In the genomic region with DNA sequence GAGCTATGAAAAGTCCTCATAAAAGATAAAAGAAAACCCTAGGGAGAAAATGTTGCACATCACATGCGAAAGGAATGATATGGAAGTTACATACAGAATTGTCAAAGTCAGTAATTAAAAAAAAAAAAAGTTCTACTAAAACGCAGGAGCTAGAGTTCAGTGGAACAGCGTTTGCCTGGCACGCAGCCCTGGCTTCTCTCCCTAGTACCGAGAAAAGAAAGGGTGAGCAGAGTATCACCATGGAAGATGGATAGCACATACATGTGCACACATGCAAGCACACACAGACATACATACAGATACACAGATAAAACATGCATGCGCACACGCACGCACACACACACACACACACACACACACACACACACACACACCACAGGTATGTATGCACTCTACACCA, we compare ENCODE assay signal across 21 mouse cellular contexts.
A peak's percentile ranks its signal among the peaks of the same experiment; 100 is the strongest.
DNase-seq lines count a peak whose midpoint lies in the region; ATAC-seq and TF ChIP-seq lines count a peak whose summit lies in the region.
"Had no signal": no experiment of that assay in that cellular context is flagged by ENCODE, and none has a peak within 500 bp of the region (broad histone marks: within the 10 kb centered on the region; RNA-seq: fewer than 3 reads in every experiment).

No protein-coding gene starts in this region.

- H3K79me2 ChIP-seq in heart, adult 2 months (replicated peaks; ENCODE audit: control insufficient read depth, insufficient read depth, low read length): no peaks in the 10 kb centered on the region

- DNase-seq in heart, embryonic 10.5 days (ENCODE audit: low spot score): peak; percentile 13
- DNase-seq in heart, adult 2 months: no peak
- peak; percentile 7 for DNase-seq in intestine, embryonic 14.5 days (ENCODE audit: low spot score)
- peak; percentile 4 for DNase-seq in stomach, postnatal 0 days (ENCODE audit: low spot score)
- DNase-seq in spleen, adult 12 weeks (ENCODE audit: low spot score): no peak
- DNase-seq: adrenal gland, adult 2 months; adrenal gland, postnatal 14 days; cerebellum, adult 11 months; cerebellum, adult 8-10 months; gastrocnemius, postnatal 10 days; gastrocnemius, postnatal 36 days had no signal

- no peaks in the 10 kb centered on the region for H3K4me1 ChIP-seq in heart, embryonic 10.5 days
- H3K4me1 ChIP-seq in heart, adult 2 months (ENCODE audit: control insufficient read depth, insufficient read depth, low read length): no peaks in the 10 kb centered on the region
- H3K4me1 ChIP-seq in intestine, embryonic 14.5 days (replicated peaks; ENCODE audit: control insufficient read depth, insufficient read depth, low read length): no peaks in the 10 kb centered on the region
- H3K4me1 ChIP-seq in intestine, embryonic 16.5 days (ENCODE audit: control insufficient read depth, insufficient read depth, low read length): no peaks in the 10 kb centered on the region
- H3K4me1 ChIP-seq in stomach, postnatal 0 days (replicated peaks; ENCODE audit: control insufficient read depth, insufficient read depth): no peaks in the 10 kb centered on the region
- H3K4me1 ChIP-seq: forebrain, embryonic 10.5 days; forebrain, embryonic 13.5 days; hindbrain, embryonic 10.5 days; hindbrain, embryonic 13.5 days had no signal

- no peak overlapping the region for H3K4me3 ChIP-seq in heart, embryonic 10.5 days
- no peak overlapping the region for H3K4me3 ChIP-seq in heart, adult 2 months
- no peak overlapping the region for H3K4me3 ChIP-seq in intestine, embryonic 14.5 days (ENCODE audit: low read depth, low read length)
- no peak overlapping the region for H3K4me3 ChIP-seq in intestine, embryonic 16.5 days (ENCODE audit: low read length)
- H3K4me3 ChIP-seq in stomach, postnatal 0 days (ENCODE audit: low read depth, low read length): no peak overlapping the region
- H3K4me3 ChIP-seq: forebrain, embryonic 10.5 days; forebrain, embryonic 13.5 days; heart, embryonic 13.5 days; hindbrain, embryonic 10.5 days; hindbrain, embryonic 13.5 days had no signal

- H3K27ac ChIP-seq in heart, embryonic 10.5 days: no peak overlapping the region
- no peak overlapping the region; the same call in 1 of the 2 replicates for H3K27ac ChIP-seq in heart, adult 2 months
- H3K27ac ChIP-seq in intestine, embryonic 14.5 days (ENCODE audit: low read depth): no peak overlapping the region
- H3K27ac ChIP-seq in intestine, embryonic 16.5 days (ENCODE audit: low read length): no peak overlapping the region
- no peak overlapping the region for H3K27ac ChIP-seq in stomach, postnatal 0 days (replicated peaks)
- H3K27ac ChIP-seq: forebrain, embryonic 10.5 days; forebrain, embryonic 13.5 days; heart, embryonic 13.5 days; hindbrain, embryonic 10.5 days; hindbrain, embryonic 13.5 days had no signal

- TF ChIP-seq CTCF in heart, adult 2 months (IDR thresholded peaks at IDR 0.05): no peak
- no peak for TF ChIP-seq CTCF in stomach, postnatal 0 days (IDR thresholded peaks at IDR 0.05; ENCODE audit: low read depth)

- intact Hi-C loops in heart, adult 2 months (cut with DNase I): no loop called here

- no peaks in the 10 kb centered on the region for H3K9me3 ChIP-seq in heart, embryonic 10.5 days
- no peaks in the 10 kb centered on the region; the same call in 1 of the 2 replicates for H3K9me3 ChIP-seq in intestine, embryonic 14.5 days (ENCODE audit: control insufficient read depth, low read length)
- no peaks in the 10 kb centered on the region for H3K9me3 ChIP-seq in intestine, embryonic 16.5 days (ENCODE audit: control insufficient read depth, low read length)
- no peaks in the 10 kb centered on the region for H3K9me3 ChIP-seq in stomach, postnatal 0 days (ENCODE audit: control insufficient read depth, low read length)
- H3K9me3 ChIP-seq: forebrain, embryonic 10.5 days; forebrain, embryonic 13.5 days; heart, embryonic 13.5 days had no signal

- no peaks in the 10 kb centered on the region for H3K27me3 ChIP-seq in heart, embryonic 10.5 days (ENCODE audit: insufficient read depth, poor library complexity, severe bottlenecking)
- H3K27me3 ChIP-seq in heart, adult 2 months (ENCODE audit: control insufficient read depth, insufficient read depth, low read length): no peaks in the 10 kb centered on the region
- H3K27me3 ChIP-seq in intestine, embryonic 14.5 days (replicated peaks; ENCODE audit: control insufficient read depth, insufficient read depth, low read length): no peaks in the 10 kb centered on the region
- H3K27me3 ChIP-seq in intestine, embryonic 16.5 days (replicated peaks; ENCODE audit: control insufficient read depth, insufficient read depth, low read length): no peaks in the 10 kb centered on the region
- H3K27me3 ChIP-seq in stomach, postnatal 0 days (ENCODE audit: control insufficient read depth, insufficient read depth, low read length): no peaks in the 10 kb centered on the region
- H3K27me3 ChIP-seq: forebrain, embryonic 13.5 days; heart, embryonic 13.5 days; hindbrain, embryonic 13.5 days had no signal

- no peak overlapping the region for H3K9ac ChIP-seq in heart, adult 2 months (ENCODE audit: low read depth, low read length)
- H3K9ac ChIP-seq in intestine, embryonic 14.5 days (ENCODE audit: low read length): no peak overlapping the region
- no peak overlapping the region for H3K9ac ChIP-seq in intestine, embryonic 16.5 days (ENCODE audit: low read depth, low read length)
- H3K9ac ChIP-seq in stomach, postnatal 0 days (ENCODE audit: low read length): no peak overlapping the region
- H3K9ac ChIP-seq: forebrain, embryonic 13.5 days; heart, embryonic 13.5 days; hindbrain, embryonic 13.5 days had no signal

- WGBS in heart, embryonic 10.5 days: 83% methylated on average over 8 of the region's 8 CpGs
- 71% methylated on average over 8 of the region's 8 CpGs for WGBS in heart, adult 2 months
- 91% methylated on average over 8 of the region's 8 CpGs for WGBS in intestine, embryonic 14.5 days
- WGBS in intestine, embryonic 16.5 days: 87% methylated on average over 8 of the region's 8 CpGs
- 77% methylated on average over 8 of the region's 8 CpGs for WGBS in stomach, postnatal 0 days

- no peak for TF ChIP-seq EP300 in heart, adult 2 months (IDR thresholded peaks at IDR 0.05; ENCODE audit: insufficient read depth, low read depth, low read length)
- no peak for TF ChIP-seq EP300 in stomach, postnatal 0 days (optimal IDR thresholded peaks at IDR 0.05)

- no peak overlapping the region for H3K4me2 ChIP-seq in intestine, embryonic 14.5 days (ENCODE audit: low read length)
- no peak overlapping the region for H3K4me2 ChIP-seq in intestine, embryonic 16.5 days (ENCODE audit: low read depth, low read length)
- no peak overlapping the region for H3K4me2 ChIP-seq in stomach, postnatal 0 days (replicated peaks; ENCODE audit: low read depth)
- H3K4me2 ChIP-seq: forebrain, embryonic 13.5 days; heart, embryonic 13.5 days; hindbrain, embryonic 13.5 days had no signal

- no peak for ATAC-seq in intestine, embryonic 14.5 days (replicated peaks; ENCODE audit: low FRiP score, low TSS enrichment, low read depth)
- no peak for ATAC-seq in intestine, embryonic 16.5 days
- no peak for ATAC-seq in stomach, postnatal 0 days (ENCODE audit: low FRiP score, low TSS enrichment)
- ATAC-seq: CD4-positive, CD25-positive, alpha-beta regulatory T cell, adult 4 months; forebrain, embryonic 13.5 days; forebrain, embryonic 16.5 days; hindbrain, embryonic 16.5 days; intestine, postnatal 0 days had no signal

- TF ChIP-seq POLR2A in heart, adult 2 months (IDR thresholded peaks at IDR 0.05; ENCODE audit: insufficient read depth, low read depth, low read length): no peak

- peaks cover 2% of the 10 kb centered on the region; the same call in 1 of the 2 replicates for H3K36me3 ChIP-seq in heart, embryonic 10.5 days
- H3K36me3 ChIP-seq in heart, adult 2 months (ENCODE audit: control insufficient read depth, insufficient read depth, low read length): no peaks in the 10 kb centered on the region
- no peaks in the 10 kb centered on the region for H3K36me3 ChIP-seq in intestine, embryonic 14.5 days (ENCODE audit: control insufficient read depth, insufficient read depth, low read length)
- no peaks in the 10 kb centered on the region for H3K36me3 ChIP-seq in intestine, embryonic 16.5 days (ENCODE audit: control insufficient read depth, insufficient read depth, low read length)
- H3K36me3 ChIP-seq in stomach, postnatal 0 days (ENCODE audit: control insufficient read depth, insufficient read depth, low read length): no peaks in the 10 kb centered on the region
- H3K36me3 ChIP-seq: forebrain, embryonic 10.5 days; heart, embryonic 13.5 days; hindbrain, embryonic 10.5 days; hindbrain, embryonic 13.5 days had no signal

Comparison
In these comparisons a context has a peak if more than half of its experiments do, and no peak if none do; other contexts are left out.
1. DNase-seq: peak in heart, embryonic 10.5 days (single experiment), intestine, embryonic 14.5 days (single experiment) and stomach, postnatal 0 days (single experiment); none in heart, adult 2 months (0 of 2) and spleen, adult 12 weeks (single experiment).